Mouse (Mus musculus) stomach, adult 2 months (tissue): Measurements from ENCODE around the gene Il23r. TPM values are rescaled to one million over a fixed set of nuclear protein-coding genes. Genes with fewer than 3 reads are reported as not detected.

Experiments used
- polyA plus RNA-seq: library from polyadenylated mRNA; depleted of rRNA; stranded (reverse); fragments of >200 nt; gene quantifications from 2 replicates; pipeline ENCODE4 v1.2.3, GENCODE M21; 2012; rRNA removed

The Il23r gene
- not detected in 2 replicates for polyA plus RNA-seq

DNA sequence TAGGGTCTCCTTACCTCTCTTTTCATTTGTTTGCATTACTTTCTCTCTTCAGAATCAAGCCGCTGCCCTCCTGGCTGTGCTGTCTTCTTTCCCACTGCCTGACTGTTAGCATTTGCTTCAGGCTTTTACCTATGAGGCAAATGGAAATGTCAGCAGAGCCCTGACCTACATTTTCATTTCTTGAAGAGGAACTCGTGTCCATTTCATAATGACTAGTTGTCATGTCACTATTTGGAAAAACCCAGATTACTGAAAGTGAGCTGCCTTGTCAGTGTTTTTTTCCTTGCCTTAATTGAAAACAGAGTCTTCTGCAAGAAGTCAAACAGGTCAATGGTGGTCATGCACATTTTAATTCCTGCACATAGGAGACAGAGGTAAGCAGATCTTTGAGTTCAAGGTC, at the start of gene Il23r:
Il23r (minus strand) TSS at position 101 of the 400 bp plus-strand sequence.

DNA sequence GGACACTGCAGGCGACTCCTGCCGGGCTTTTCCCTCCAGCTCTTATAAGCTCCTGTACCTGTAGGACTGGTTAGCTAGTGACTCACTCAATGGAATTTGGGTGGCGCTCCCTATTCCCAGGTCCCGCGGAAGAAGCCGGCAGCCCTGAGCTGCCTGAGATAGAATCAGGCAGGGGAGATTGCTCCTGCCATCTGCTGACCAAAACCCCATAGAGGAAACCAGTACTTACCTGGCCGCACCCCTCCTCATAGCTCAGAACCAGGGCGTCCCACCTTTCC, 44.1 kb upstream of the Il23r start, which contains the start of gene Tacstd2:
Tacstd2 (minus strand) TSS at position 20 of the 278 bp plus-strand sequence.

DNA sequence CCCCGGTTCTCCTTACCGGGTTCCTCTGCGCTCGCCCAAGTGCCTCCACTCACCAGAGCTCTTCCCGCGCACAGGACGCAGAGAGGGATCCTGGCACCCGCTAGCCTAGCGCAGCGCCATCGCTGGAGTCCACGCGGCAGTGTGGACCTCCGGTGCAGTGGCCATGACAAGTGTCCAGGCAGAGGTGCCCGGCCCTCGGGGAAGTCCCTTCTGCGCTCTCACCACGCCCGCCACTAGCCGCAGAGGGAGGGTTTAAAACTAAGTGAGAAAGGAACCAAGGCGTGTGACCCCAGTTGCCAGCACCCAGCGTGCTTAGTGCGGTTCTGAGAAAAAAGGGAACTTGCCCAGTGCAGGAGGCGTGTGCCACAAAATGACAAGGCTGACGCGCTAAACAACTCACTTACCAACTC, 115.7 kb downstream of the Il23r start, which contains the start of gene Il12rb2:
Il12rb2 (minus strand) TSS at position 207 of the 410 bp plus-strand sequence.

Other genes with a start within 250 kb of the Il23r start
- gene Il12rb2, start 115.7 kb downstream of the Il23r start, polyA plus RNA-seq = 0.03 and 0.04 TPM in 2 replicates
- gene Tacstd2, start 43.9 kb upstream of the Il23r start, polyA plus RNA-seq = 76.0 and 85.7 TPM in 2 replicates